Mouse (Mus musculus): ENCODE results near the gene Zfyve27. TPM values are rescaled to one million over a fixed set of nuclear protein-coding genes. Genes with fewer than 3 reads are reported as not detected.

Gene Zfyve27
- total and polyA plus RNA-seq, 3 experiments: 27.0 to 40.2 TPM; not detected in 1

GRCm38 (mm10) chr19:42166766-42167165 is 3.0 kb downstream of the Zfyve27 start:
- H3K36me3 ChIP-seq (ENCODE audit: control insufficient read depth in 1 of 2, insufficient read depth in 2 of 2, low read length in 2 of 2): peaks cover 0 to 23% of the 10 kb centered on the region in 2 experiments; a peak in 2 of 4 replicates
- DNase-seq (ENCODE audit: low read depth, low spot score): peak; percentile 42
- H3K27me3 ChIP-seq (ENCODE audit: control insufficient read depth in 1 of 2, insufficient read depth in 2 of 2, low read length in 2 of 2): no peaks in the 10 kb centered on the region; a peak in 1 of 4 replicates
- H3K27ac ChIP-seq (ENCODE audit: control insufficient read depth, low read depth, low read length): no peak overlapping the region
- H3K4me1 ChIP-seq (ENCODE audit: control insufficient read depth in 1 of 2, insufficient read depth in 2 of 2, low read length in 2 of 2): peaks cover 13 to 32% of the 10 kb centered on the region in 2 experiments
- H3K4me3 ChIP-seq (ENCODE audit: control insufficient read depth in 1 of 2, insufficient read depth in 1 of 2, low read depth in 2 of 2, low read length in 2 of 2): no peak overlapping the region
- no peaks in the 10 kb centered on the region for H3K9me3 ChIP-seq (replicated peaks; ENCODE audit: insufficient read depth, low read length)
- no peak overlapping the region for H3K9ac ChIP-seq (ENCODE audit: control insufficient read depth, low read depth, low read length, poor library complexity, severe bottlenecking)
- H3K79me2 ChIP-seq (ENCODE audit: control insufficient read depth, insufficient read depth, low read length, poor library complexity): peaks cover 12% of the 10 kb centered on the region
- TF ChIP-seq TBP (IDR thresholded peaks at IDR 0.05; ENCODE audit: low read depth, low read length): no peak
- no peak for TF ChIP-seq CHD1 (IDR thresholded peaks at IDR 0.05; ENCODE audit: low read depth, low read length)
- TF ChIP-seq MYC (IDR thresholded peaks at IDR 0.05; ENCODE audit: low read depth, low read length): no peak
- TF ChIP-seq ZNF384 (IDR thresholded peaks at IDR 0.05; ENCODE audit: low read depth, low read length): no peak
- no peak for TF ChIP-seq ZKSCAN1 (IDR thresholded peaks at IDR 0.05; ENCODE audit: low read depth, low read length)
- no peak for TF ChIP-seq RCOR1 (IDR thresholded peaks at IDR 0.05; ENCODE audit: low read depth, low read length)

- DNase-seq (ENCODE audit: low read depth, low spot score): no peak
- Histone ChIP-seq H3K9ac (ENCODE audit: control insufficient read depth, low read depth, low read length, poor library complexity, severe bottlenecking) (no peak overlapping the region), H3K79me2 (ENCODE audit: control insufficient read depth, insufficient read depth, low read length, poor library complexity) (peaks cover 15% of the 10 kb centered on the region), H3K27ac (ENCODE audit: control insufficient read depth, low read depth, low read length) (no peak overlapping the region), H3K4me1 (ENCODE audit: control insufficient read depth in 1 of 2, insufficient read depth in 2 of 2, low read length in 2 of 2) (peaks cover 13 to 32% of the 10 kb centered on the region in 2 experiments), H3K27me3 (ENCODE audit: control insufficient read depth in 1 of 2, insufficient read depth in 2 of 2, low read length in 2 of 2) (no peaks in the 10 kb centered on the region; a peak in 1 of 4 replicates), H3K9me3 (replicated peaks; ENCODE audit: insufficient read depth, low read length) (no peaks in the 10 kb centered on the region), H3K4me3 (ENCODE audit: control insufficient read depth in 1 of 2, insufficient read depth in 1 of 2, low read depth in 2 of 2, low read length in 2 of 2) (no peak overlapping the region), H3K36me3 (ENCODE audit: control insufficient read depth in 1 of 2, insufficient read depth in 2 of 2, low read length in 2 of 2) (peaks cover 0 to 25% of the 10 kb centered on the region in 2 experiments; a peak in 2 of 4 replicates)
- TF ChIP-seq ZMIZ1 (IDR thresholded peaks at IDR 0.05; ENCODE audit: low read depth, low read length) (no peak), MAZ (IDR thresholded peaks at IDR 0.05; ENCODE audit: low read depth, low read length) (no peak), MXI1 (IDR thresholded peaks at IDR 0.05; ENCODE audit: low read depth, low read length) (no peak), HCFC1 (IDR thresholded peaks at IDR 0.05; ENCODE audit: low read depth, low read length) (no peak), MAFK (IDR thresholded peaks at IDR 0.05; ENCODE audit: borderline replicate concordance, low read depth, low read length) (no peak), CHD1 (IDR thresholded peaks at IDR 0.05; ENCODE audit: low read depth, low read length) (no peak), CTCF (IDR thresholded peaks at IDR 0.05 in 2 of 3, conservative IDR thresholded peaks at IDR 0.05 in 1 of 3; ENCODE audit: control insufficient read depth in 1 of 3, insufficient read depth in 1 of 3, low read depth in 2 of 3, low read length in 3 of 3, poor library complexity in 1 of 3, severe bottlenecking in 1 of 3) (no peak), NRF1 (IDR thresholded peaks at IDR 0.05; ENCODE audit: insufficient read depth, low read depth, low read length, poor library complexity, severe bottlenecking) (no peak), POLR2AphosphoS5 (IDR thresholded peaks at IDR 0.05; ENCODE audit: borderline replicate concordance, low read depth, low read length) (no peak), MYC (IDR thresholded peaks at IDR 0.05; ENCODE audit: low read depth, low read length) (no peak), POLR2A (IDR thresholded peaks at IDR 0.05; ENCODE audit: control insufficient read depth in 1 of 2, insufficient read depth in 1 of 2, low read depth in 1 of 2, low read length in 2 of 2, poor library complexity in 1 of 2) (no peak), GATA1 (IDR thresholded peaks at IDR 0.05; ENCODE audit: low read depth, low read length) (no peak)
Measured at GRCm38 (mm10) chr19:42167489-42167888, 3.7 kb downstream of the Zfyve27 start.

All from MEL (cell line).